ENCODE assay signal across 8 mouse cellular contexts in genomic region chr9:71770991-71771767, GRCm38 (mm10). TPM values are rescaled to one million over a fixed set of nuclear protein-coding genes. Genes with fewer than 3 reads are reported as not detected.
DNase-seq lines count a peak whose midpoint lies in the region; ATAC-seq lines count a peak whose summit lies in the region.

Gene Cgnl1 (minus strand): TSS chr9:71771602.

- H3K4me1 ChIP-seq in brown adipose tissue, adult 24 weeks (ENCODE audit: control insufficient read depth, insufficient read depth, insufficient read length, low read length): peaks cover 16% of the 10 kb centered on the region
- peaks cover 5% of the 10 kb centered on the region for H3K4me1 ChIP-seq in forebrain, embryonic 14.5 days (ENCODE audit: control insufficient read depth, insufficient read depth, low read length)
- peaks cover 7% of the 10 kb centered on the region; the same call in 1 of the 2 replicates for H3K4me1 ChIP-seq in stomach, embryonic 14.5 days (ENCODE audit: control insufficient read depth, insufficient read depth, low read length)

- no peaks in the 10 kb centered on the region for H3K36me3 ChIP-seq in forebrain, embryonic 14.5 days (ENCODE audit: control insufficient read depth, insufficient read depth, low read length)
- no peaks in the 10 kb centered on the region for H3K36me3 ChIP-seq in stomach, embryonic 14.5 days (ENCODE audit: control insufficient read depth, insufficient read depth, low read length)

- H3K4me3 ChIP-seq in brown adipose tissue, adult 24 weeks (ENCODE audit: insufficient read depth, low read depth, low read length): peak within 1 kb of the TSS; percentile 88
- peak within 1 kb of the TSS; percentile 52 for H3K4me3 ChIP-seq in forebrain, embryonic 14.5 days (ENCODE audit: low read depth, low read length)
- peak within 1 kb of the TSS; percentile 58 for H3K4me3 ChIP-seq in stomach, embryonic 14.5 days (ENCODE audit: low read depth, low read length)

- peak; percentile 78 for ATAC-seq in forebrain, embryonic 14.5 days
- peak; percentile 12 to 55; a peak in 3 of 4 replicates for ATAC-seq in hematopoietic stem cell, adult 5-6 weeks (replicated peaks in 1 of 2; ENCODE audit: insufficient read depth in 1 of 2, low FRiP score in 2 of 2, low TSS enrichment in 1 of 2, low read depth in 1 of 2, poor library complexity in 2 of 2, severe bottlenecking in 2 of 2)
- ATAC-seq in stomach, embryonic 14.5 days (ENCODE audit: insufficient number of reproducible peaks, insufficient read depth, low FRiP score, low read depth): peak; percentile 89

- H3K9me3 ChIP-seq in forebrain, embryonic 14.5 days (replicated peaks; ENCODE audit: control insufficient read depth, low read length): 0 out of 2 replicates have a peak, but pooled peaks cover 8% of the 10 kb centered on the region
- H3K9me3 ChIP-seq in stomach, embryonic 14.5 days (ENCODE audit: control insufficient read depth, low read depth, low read length): no peaks in the 10 kb centered on the region

- intact Hi-C loops in left cerebral cortex, postnatal 4 days (cut with DNase I): no loop called here

- peak within 1 kb of the TSS; percentile 92 for H3K4me2 ChIP-seq in forebrain, embryonic 14.5 days (ENCODE audit: low read length)
- peak within 1 kb of the TSS; percentile 62 for H3K4me2 ChIP-seq in stomach, embryonic 14.5 days (replicated peaks; ENCODE audit: low read depth, low read length)

- peak within 1 kb of the TSS; percentile 59 for H3K9ac ChIP-seq in forebrain, embryonic 14.5 days (ENCODE audit: low read length)
- H3K9ac ChIP-seq in stomach, embryonic 14.5 days (replicated peaks; ENCODE audit: low read depth, low read length): peak within 1 kb of the TSS; percentile 58

- H3K27me3 ChIP-seq in forebrain, embryonic 14.5 days (replicated peaks; ENCODE audit: control insufficient read depth, insufficient read depth, low read length): peaks cover 23% of the 10 kb centered on the region
- H3K27me3 ChIP-seq in stomach, embryonic 14.5 days (ENCODE audit: control insufficient read depth, insufficient read depth, low read length): no peaks in the 10 kb centered on the region

- under 1% methylated on average over 59 of the region's 67 CpGs for WGBS in forebrain, embryonic 14.5 days
- WGBS in stomach, embryonic 14.5 days: under 1% methylated on average over 63 of the region's 67 CpGs

- DNase-seq in NIH3T3 (ENCODE audit: low read depth): peak; percentile 63
- DNase-seq in forebrain, embryonic 14.5 days (ENCODE audit: low spot score): peak; percentile 51
- peak; percentile 48 for DNase-seq in left cerebral cortex, postnatal 4 days
- DNase-seq in mesoderm, embryonic 11.5 days (ENCODE audit: low read depth, low spot score): peak; percentile 70
- DNase-seq in c-Kit-positive CD71-positive TER-119-positive erythroid progenitor cells, embryonic 14.5 days (ENCODE audit: low spot score): no peak

- peak within 1 kb of the TSS; percentile 91 for H3K27ac ChIP-seq in brown adipose tissue, adult 24 weeks (replicated peaks; ENCODE audit: low read depth, low read length)
- no peak within 1 kb of the TSS; the same call in 1 of the 2 replicates for H3K27ac ChIP-seq in forebrain, embryonic 14.5 days (ENCODE audit: low read depth, low read length)
- peak within 1 kb of the TSS; percentile 69 for H3K27ac ChIP-seq in stomach, embryonic 14.5 days (ENCODE audit: low read length)

RNA-seq across cellular contexts. Expression of gene Cgnl1, which starts in this region (rescaled TPM):
- polyA plus RNA-seq in brown adipose tissue, adult 24 weeks (2012; ENCODE audit: insufficient read depth, insufficient read length, missing spikeins): 73.6 and 74.3 TPM in 2 replicates
- polyA plus RNA-seq in forebrain, embryonic 14.5 days (2014; fragmentation: Nextera tagmentation; extraction: Ambion mirVana): 2.3 and 3.5 TPM in 2 replicates
- total RNA-seq in hematopoietic stem cell, adult 5-6 weeks (2017): 0.25 TPM in 1 of 2 replicates, not detected in the other
- total RNA-seq in left cerebral cortex, postnatal 4 days (2021): 10 to 100 TPM in 1 of 2 experiments, 1 to 10 TPM in 1; 9.9 to 10.9 TPM
- 11.8 and 12.2 TPM in 2 replicates for polyA plus RNA-seq in stomach, embryonic 14.5 days (2014; fragmentation: Nextera tagmentation; extraction: Ambion mirVana)

Comparison
In these comparisons a context has a peak if more than half of its experiments do, and no peak if none do; other contexts are left out.
1. Peak in ATAC-seq in hematopoietic stem cell, adult 5-6 weeks; RNA of the gene not detected or under 1 TPM.
2. ATAC-seq: peak in every context shown above with its lines; median percentile 89 in stomach, embryonic 14.5 days; 78 in forebrain, embryonic 14.5 days; 34 in hematopoietic stem cell, adult 5-6 weeks.